Mouse (Mus musculus): ENCODE measurements at regions not wholly inside any gene's neighbourhood (a gene's known extent, or its start where the extent isn't known, plus 50 kb on each side); places are given as distances from the start of the nearest gene placed in this dataset.

- no peaks in the 10 kb centered on the region for H3K9me3 ChIP-seq (replicated peaks)
- peak overlapping the region; percentile 49 for H3K4me2 ChIP-seq
- no peak overlapping the region for H3K27ac ChIP-seq
- peak; percentile 53; the same call in 1 of the 2 replicates for ATAC-seq (replicated peaks; ENCODE audit: insufficient number of reproducible peaks, insufficient read depth, low FRiP score, low read depth)
- H3K4me1 ChIP-seq (replicated peaks): peaks cover 6% of the 10 kb centered on the region
- no peaks in the 10 kb centered on the region for H3K36me3 ChIP-seq
- no peak overlapping the region for H3K4me3 ChIP-seq
- peaks cover 31% of the 10 kb centered on the region for H3K27me3 ChIP-seq
- no peak overlapping the region for H3K9ac ChIP-seq
- WGBS: 30% methylated on average over 26 of the region's 28 CpGs
These were observed 96.5 kb upstream of the Pja1 start for GRCm38 (mm10) chrX:99567367-99568164.

GRCm38 (mm10) chrX:99561995-99562394, 90.9 kb upstream of the Pja1 start:
- H3K4me1 ChIP-seq (replicated peaks): peaks cover 3% of the 10 kb centered on the region; the same call in 1 of the 2 replicates
- H3K4me3 ChIP-seq: no peak overlapping the region
- WGBS: 44% methylated on average over 8 of the region's 8 CpGs
- no peaks in the 10 kb centered on the region for H3K9me3 ChIP-seq (replicated peaks)
- no peak for ATAC-seq (replicated peaks; ENCODE audit: insufficient number of reproducible peaks, insufficient read depth, low FRiP score, low read depth)
- no peaks in the 10 kb centered on the region for H3K36me3 ChIP-seq
- H3K9ac ChIP-seq: no peak overlapping the region
- no peak overlapping the region for H3K27ac ChIP-seq
- no peak overlapping the region for H3K4me2 ChIP-seq
- peaks cover 26% of the 10 kb centered on the region for H3K27me3 ChIP-seq

- H3K27ac ChIP-seq: no peak overlapping the region
- H3K36me3 ChIP-seq: no peaks in the 10 kb centered on the region
- no peak overlapping the region for H3K4me3 ChIP-seq
- ATAC-seq (replicated peaks; ENCODE audit: insufficient number of reproducible peaks, insufficient read depth, low FRiP score, low read depth): no peak
- no peak overlapping the region for H3K9ac ChIP-seq
- H3K27me3 ChIP-seq: peaks cover 24% of the 10 kb centered on the region
- no peaks in the 10 kb centered on the region for H3K9me3 ChIP-seq (replicated peaks)
- H3K4me2 ChIP-seq: no peak overlapping the region
- H3K4me1 ChIP-seq (replicated peaks): peaks cover 3% of the 10 kb centered on the region; the same call in 1 of the 2 replicates
- WGBS: 59% methylated on average over 2 of the region's 2 CpGs
These were observed 89.6 kb upstream of the Pja1 start for GRCm38 (mm10) chrX:99560699-99561098.

- 55% methylated on average over 8 of the region's 8 CpGs for WGBS
- Histone ChIP-seq H3K27ac (no peak overlapping the region), H3K4me3 (no peak overlapping the region), H3K9ac (no peak overlapping the region), H3K4me2 (no peak overlapping the region), H3K9me3 (replicated peaks) (no peaks in the 10 kb centered on the region), H3K27me3 (peaks cover 31% of the 10 kb centered on the region), H3K36me3 (no peaks in the 10 kb centered on the region), H3K4me1 (replicated peaks) (peaks cover 2% of the 10 kb centered on the region; the same call in 1 of the 2 replicates)
- ATAC-seq (replicated peaks; ENCODE audit: insufficient number of reproducible peaks, insufficient read depth, low FRiP score, low read depth): no peak
These were observed 85.8 kb upstream of the Pja1 start for GRCm38 (mm10) chrX:99556876-99557354.

- H3K4me3 ChIP-seq: no peak overlapping the region
- no peaks in the 10 kb centered on the region for H3K36me3 ChIP-seq
- no peak overlapping the region for H3K9ac ChIP-seq
- no peak overlapping the region for H3K27ac ChIP-seq
- H3K4me1 ChIP-seq (replicated peaks): no peaks in the 10 kb centered on the region; the same call in 1 of the 2 replicates
- H3K4me2 ChIP-seq: no peak overlapping the region
- no peaks in the 10 kb centered on the region for H3K9me3 ChIP-seq (replicated peaks)
- H3K27me3 ChIP-seq: peaks cover 34% of the 10 kb centered on the region
- WGBS: 55% methylated on average over 13 of the region's 13 CpGs
- ATAC-seq (replicated peaks; ENCODE audit: insufficient number of reproducible peaks, insufficient read depth, low FRiP score, low read depth): no peak
These were observed 85.1 kb upstream of the Pja1 start for GRCm38 (mm10) chrX:99555976-99556781.

- Histone ChIP-seq H3K9ac (no peak overlapping the region), H3K36me3 (no peaks in the 10 kb centered on the region), H3K27me3 (peaks cover 41% of the 10 kb centered on the region), H3K4me3 (no peak overlapping the region), H3K27ac (no peak overlapping the region), H3K9me3 (replicated peaks) (no peaks in the 10 kb centered on the region), H3K4me2 (no peak overlapping the region), H3K4me1 (replicated peaks) (peaks cover 9% of the 10 kb centered on the region)
- no peak for ATAC-seq (replicated peaks; ENCODE audit: insufficient number of reproducible peaks, insufficient read depth, low FRiP score, low read depth)
- WGBS: 64% methylated on average over 2 of the region's 2 CpGs
These were observed 81.7 kb upstream of the Pja1 start for GRCm38 (mm10) chrX:99552778-99553177.

- ATAC-seq (replicated peaks; ENCODE audit: insufficient number of reproducible peaks, insufficient read depth, low FRiP score, low read depth): no peak
- 36% methylated on average over 7 of the region's 7 CpGs for WGBS
- Histone ChIP-seq H3K9ac (no peak overlapping the region), H3K9me3 (replicated peaks) (no peaks in the 10 kb centered on the region), H3K4me3 (no peak overlapping the region), H3K36me3 (no peaks in the 10 kb centered on the region), H3K27ac (no peak overlapping the region), H3K4me1 (replicated peaks) (peaks cover 9% of the 10 kb centered on the region), H3K4me2 (no peak overlapping the region), H3K27me3 (peaks cover 28% of the 10 kb centered on the region)
These were observed 79.1 kb upstream of the Pja1 start for GRCm38 (mm10) chrX:99550057-99550760.

GRCm38 (mm10) chrX:99548284-99549019, 77.4 kb upstream of the Pja1 start:
- Histone ChIP-seq H3K9me3 (replicated peaks) (no peaks in the 10 kb centered on the region), H3K27ac (no peak overlapping the region), H3K36me3 (no peaks in the 10 kb centered on the region), H3K9ac (no peak overlapping the region), H3K4me3 (no peak overlapping the region), H3K4me2 (no peak overlapping the region), H3K4me1 (replicated peaks) (peaks cover 9% of the 10 kb centered on the region), H3K27me3 (peaks cover 24% of the 10 kb centered on the region)
- no peak for ATAC-seq (replicated peaks; ENCODE audit: insufficient number of reproducible peaks, insufficient read depth, low FRiP score, low read depth)
- WGBS: 63% methylated on average over 4 of the region's 4 CpGs

GRCm38 (mm10) chrX:99544410-99544809, 73.3 kb upstream of the Pja1 start:
- no peak overlapping the region for H3K9ac ChIP-seq
- WGBS: 77% methylated on average over 4 of the region's 4 CpGs
- ATAC-seq (replicated peaks; ENCODE audit: insufficient number of reproducible peaks, insufficient read depth, low FRiP score, low read depth): no peak
- no peak overlapping the region for H3K27ac ChIP-seq
- peaks cover 7% of the 10 kb centered on the region for H3K27me3 ChIP-seq
- no peak overlapping the region for H3K4me2 ChIP-seq
- H3K9me3 ChIP-seq (replicated peaks): no peaks in the 10 kb centered on the region
- H3K36me3 ChIP-seq: no peaks in the 10 kb centered on the region
- no peak overlapping the region for H3K4me3 ChIP-seq
- peaks cover 9% of the 10 kb centered on the region; the same call in 1 of the 2 replicates for H3K4me1 ChIP-seq (replicated peaks)

GRCm38 (mm10) chrX:99541916-99542315, 70.8 kb upstream of the Pja1 start:
- Histone ChIP-seq H3K4me3 (no peak overlapping the region), H3K4me1 (replicated peaks) (peaks cover 9% of the 10 kb centered on the region; the same call in 1 of the 2 replicates), H3K27me3 (peaks cover 6% of the 10 kb centered on the region; the same call in 1 of the 2 replicates), H3K36me3 (no peaks in the 10 kb centered on the region), H3K27ac (no peak overlapping the region), H3K4me2 (no peak overlapping the region), H3K9ac (no peak overlapping the region), H3K9me3 (replicated peaks) (no peaks in the 10 kb centered on the region)
- WGBS: 78% methylated on average over 3 of the region's 3 CpGs
- no peak for ATAC-seq (replicated peaks; ENCODE audit: insufficient number of reproducible peaks, insufficient read depth, low FRiP score, low read depth)
